Mouse (Mus musculus) liver, embryonic 14.5 days (tissue): ENCODE results near the gene Serinc3.

ENCODE experiments used
- CTCF ChIP-seq: IDR thresholded peaks from 2 replicates; pipeline ENCODE4 v1.5.1; 2016; ENCODE audit warnings: antibody characterized with exemption, low read depth, control low read depth
- EP300 ChIP-seq: IDR thresholded peaks from 2 replicates; pipeline ENCODE4 v1.6.1; 2016; ENCODE audit warnings: antibody characterized with exemption, low read depth

GRCm38 (mm10) chr2:163644575-163645385 is at the start of gene Serinc3:
- TF ChIP-seq CTCF (peak; percentile 80), EP300 (peak; percentile 63)
